Mouse (Mus musculus) midbrain, embryonic 12.5 days (tissue): Measurements from ENCODE around the gene Znrd1. TPM values are rescaled to one million over a fixed set of nuclear protein-coding genes. Genes with fewer than 3 reads are reported as not detected.

Experiments
- ATAC-seq: fragments of 200-750 bp; cut with Nextera tagmentation; 2 replicates; pipeline ENCODE4 v1.8.0; 2017; ENCODE audit warnings: low read depth, moderate TSS enrichment, moderate library complexity; ENCODE audit not compliant: low FRiP score
- H3K27ac ChIP-seq: fragments of 300-500 bp; sonication (generic); replicated peaks from 2 replicates; pipeline ENCODE4 v1.5.1; 2016; ENCODE audit warnings: mild to moderate bottlenecking
- H3K27me3 ChIP-seq: fragments of 300-500 bp; sonication (generic); 2 replicates; pipeline ENCODE4 v1.6.1; 2016; ENCODE audit warnings: mild to moderate bottlenecking
- H3K36me3 ChIP-seq: fragments of 300-500 bp; sonication (generic); 2 replicates; pipeline ENCODE4 v1.6.1; 2016
- H3K4me1 ChIP-seq: fragments of 300-500 bp; sonication (generic); 2 replicates; pipeline ENCODE4 v1.6.1; 2016
- H3K4me2 ChIP-seq: fragments of 300-500 bp; sonication (generic); replicated peaks from 2 replicates; pipeline ENCODE4 v1.6.1; 2016; ENCODE audit warnings: mild to moderate bottlenecking, moderate library complexity
- H3K4me3 ChIP-seq: fragments of 300-500 bp; sonication (generic); 2 replicates; pipeline ENCODE4 v1.5.1; 2016; ENCODE audit warnings: mild to moderate bottlenecking
- H3K9ac ChIP-seq: fragments of 300-500 bp; sonication (generic); replicated peaks from 2 replicates; pipeline ENCODE4 v1.6.1; 2016; ENCODE audit warnings: mild to moderate bottlenecking, moderate library complexity
- H3K9me3 ChIP-seq: fragments of 300-500 bp; sonication (generic); 2 replicates; pipeline ENCODE4 v1.6.1; 2016; ENCODE audit warnings: mild to moderate bottlenecking
- WGBS: fragments of 180-500 bp; shearing (Covaris S2); methylation state at CpG from one replicate; pipeline ENCODE4 v1.1.7; 2016; 5-methylcytosine and 5-hydroxymethylcytosine counted together
- polyA plus RNA-seq: library from polyadenylated mRNA; unstranded; fragments of >200 nt; fragmentation: Nextera tagmentation; extraction: Ambion mirVana; gene quantifications from 2 replicates; pipeline ENCODE4 v1.2.1, GENCODE M21; 2016

The Znrd1 gene
- polyA plus RNA-seq, 1 experiment from 2014 or later: 75.9 TPM

DNA sequence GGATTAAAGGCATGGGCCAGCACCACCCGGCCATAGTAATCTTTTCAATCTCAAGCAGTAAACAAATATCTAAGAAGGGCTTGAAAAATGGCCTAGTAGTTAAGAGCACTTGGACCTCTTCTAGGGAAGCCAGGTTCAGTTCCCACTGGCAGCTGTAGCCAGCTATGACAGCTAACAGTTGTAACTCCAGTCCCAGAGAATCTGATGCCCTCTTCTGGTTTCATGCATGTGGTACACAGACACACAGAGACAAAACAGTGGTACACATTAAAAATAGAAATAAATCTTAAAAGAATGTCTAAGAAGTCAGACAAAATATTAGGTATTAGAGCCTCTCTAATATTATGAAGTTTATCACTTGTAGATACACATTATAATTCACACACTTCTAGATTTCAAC, 2.8 kb upstream of the Znrd1 start:
- H3K36me3 ChIP-seq: no peaks in the 10 kb centered on the region
- H3K9me3 ChIP-seq: no peaks in the 10 kb centered on the region
- no peak overlapping the region for H3K4me3 ChIP-seq
- H3K4me2 ChIP-seq: no peak overlapping the region
- H3K4me1 ChIP-seq: peaks cover 17% of the 10 kb centered on the region
- H3K9ac ChIP-seq: no peak overlapping the region
- H3K27me3 ChIP-seq: no peaks in the 10 kb centered on the region
- no peak overlapping the region for H3K27ac ChIP-seq
- ATAC-seq: no peak
- 82% methylated on average over 1 of the region's 1 CpGs for WGBS

DNA sequence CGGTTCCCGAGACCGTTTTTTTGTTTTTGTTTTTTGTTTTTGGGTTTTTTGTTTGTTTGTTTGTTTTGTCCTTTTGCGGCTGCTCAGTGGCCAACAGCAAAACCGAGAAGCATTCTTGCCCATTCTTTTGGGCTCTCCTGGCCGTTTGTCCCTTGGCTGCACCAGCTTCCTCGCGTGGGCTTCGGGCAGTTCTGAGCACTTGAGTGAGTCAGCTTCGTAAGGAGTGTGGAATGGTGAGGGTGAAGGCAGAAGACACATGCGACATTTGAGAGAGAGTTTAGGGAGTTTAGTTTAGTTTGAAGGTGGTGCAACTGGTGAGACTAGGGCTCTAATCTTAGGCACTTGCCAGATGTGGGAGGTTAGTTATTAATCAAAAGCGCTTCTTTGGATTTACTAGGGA, 525 bp upstream of the Znrd1 start:
- Histone ChIP-seq H3K4me3 (peak overlapping the region; percentile 64), H3K27me3 (no peaks in the 10 kb centered on the region), H3K4me1 (peaks cover 17% of the 10 kb centered on the region), H3K4me2 (peak overlapping the region; percentile 79), H3K9ac (peak overlapping the region; percentile 78), H3K27ac (no peak overlapping the region), H3K36me3 (0 out of 2 replicates have a peak, but pooled peaks cover 7% of the 10 kb centered on the region), H3K9me3 (no peaks in the 10 kb centered on the region)
- WGBS: 10% methylated on average over 12 of the region's 12 CpGs
- peak; percentile 10; the same call in 1 of the 2 replicates for ATAC-seq

DNA sequence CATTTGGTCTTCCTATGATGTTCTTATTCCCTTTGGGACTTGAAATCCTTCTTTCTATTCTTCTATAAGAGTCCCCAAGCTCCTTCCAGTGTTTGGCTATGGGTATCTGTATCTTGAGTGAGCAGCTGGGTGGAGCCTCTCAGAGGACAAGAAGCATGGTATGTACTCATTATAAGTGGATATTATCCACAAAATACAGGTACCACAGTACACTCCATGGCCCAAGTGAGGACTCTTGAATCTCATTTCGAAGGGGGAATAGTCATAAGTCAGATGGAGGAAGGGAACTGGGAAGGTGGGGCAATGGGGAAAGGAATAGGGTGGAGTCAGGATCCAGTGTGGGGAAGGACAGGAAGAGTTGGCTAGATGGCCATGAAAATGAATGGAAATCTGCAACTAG, 5.3 kb downstream of the Znrd1 start:
- H3K9me3 ChIP-seq: no peaks in the 10 kb centered on the region
- H3K9ac ChIP-seq: no peak overlapping the region
- peaks cover 16% of the 10 kb centered on the region for H3K4me1 ChIP-seq
- WGBS: 100% methylated on average over 1 of the region's 1 CpGs
- no peak for ATAC-seq
- no peaks in the 10 kb centered on the region for H3K27me3 ChIP-seq
- H3K4me3 ChIP-seq: no peak overlapping the region
- H3K27ac ChIP-seq: no peak overlapping the region
- H3K36me3 ChIP-seq: peaks cover 19% of the 10 kb centered on the region
- no peak overlapping the region for H3K4me2 ChIP-seq

DNA sequence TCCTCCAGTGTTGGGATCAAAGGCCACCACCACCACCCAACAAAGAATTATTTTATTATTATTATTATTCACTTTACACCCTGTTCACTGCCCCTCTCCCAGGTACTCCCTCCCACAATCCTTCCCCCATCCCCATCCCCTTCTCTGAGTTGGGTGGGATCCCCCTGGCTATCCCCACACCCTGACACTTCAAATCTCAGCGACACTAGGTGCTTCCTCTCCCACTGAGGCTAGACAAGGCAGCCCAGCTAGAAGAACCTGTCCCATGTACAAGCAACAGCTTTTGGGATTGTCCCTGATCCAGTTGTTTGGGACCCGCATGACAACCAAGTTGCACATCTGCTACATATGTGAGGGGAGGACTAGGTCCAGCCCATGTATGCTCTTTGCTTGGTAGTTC, 5.7 kb downstream of the Znrd1 start:
- Histone ChIP-seq H3K27me3 (no peaks in the 10 kb centered on the region), H3K9me3 (no peaks in the 10 kb centered on the region), H3K27ac (no peak overlapping the region), H3K9ac (no peak overlapping the region), H3K36me3 (peaks cover 19% of the 10 kb centered on the region), H3K4me2 (no peak overlapping the region), H3K4me3 (no peak overlapping the region), H3K4me1 (peaks cover 17% of the 10 kb centered on the region)
- ATAC-seq: no peak
- 90% methylated on average over 2 of the region's 2 CpGs for WGBS

DNA sequence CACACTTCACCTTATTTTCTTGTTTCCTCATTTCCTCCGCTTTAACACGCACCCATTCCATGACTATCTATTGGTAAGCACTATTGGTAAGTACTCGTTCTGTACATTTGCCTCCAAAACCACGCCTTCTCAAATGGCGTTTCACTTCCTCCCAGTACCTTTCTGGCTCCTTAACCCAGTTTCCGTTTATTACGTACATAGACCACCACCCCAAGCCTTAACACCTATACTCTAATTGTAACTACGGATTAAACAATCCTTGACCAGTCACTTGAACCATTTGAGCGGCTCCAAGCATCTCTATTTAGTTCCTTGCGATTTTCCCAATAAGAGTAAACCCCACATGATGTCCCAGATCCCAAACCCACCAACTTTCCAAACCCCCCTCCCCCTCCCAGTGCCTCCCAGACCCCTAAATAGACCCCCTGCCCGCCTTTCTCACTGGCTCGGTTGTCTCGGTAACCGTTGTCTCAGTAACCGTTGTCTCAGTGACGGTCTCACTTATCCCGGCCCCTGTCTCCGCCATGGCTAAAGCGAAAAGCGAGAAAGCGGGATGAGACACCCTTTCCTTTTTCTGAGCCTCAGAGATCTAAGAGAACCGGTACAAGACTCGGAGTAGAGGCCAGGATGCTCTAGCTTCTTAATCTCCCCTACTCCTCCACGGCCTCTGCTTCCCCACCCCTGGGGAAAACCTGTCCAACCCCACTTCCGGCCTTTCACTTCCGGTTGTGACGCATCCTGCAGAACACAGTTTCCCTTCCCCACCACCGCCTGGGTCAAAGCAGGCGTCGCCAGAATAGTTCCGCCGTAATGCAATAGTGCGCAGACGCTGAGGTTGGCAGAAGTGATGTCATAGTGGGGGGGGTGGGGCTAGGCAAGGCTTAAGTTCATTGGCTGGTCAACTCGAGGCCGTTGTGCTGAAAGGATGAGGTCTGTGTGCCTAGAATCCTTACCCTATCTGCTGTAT, 7.1 kb downstream of the Znrd1 start, which contains the start of gene Ppp1r11:
Ppp1r11 (minus strand) TSS at position 761 of the 967 bp plus-strand sequence.
- Histone ChIP-seq H3K27ac (peak within 1 kb of the TSS; percentile 84), H3K36me3 (peaks cover 19% of the 10 kb centered on the region), H3K4me2 (peak within 1 kb of the TSS; percentile 63), H3K4me1 (peaks cover 15% of the 10 kb centered on the region), H3K9ac (peak within 1 kb of the TSS; percentile 67), H3K27me3 (peaks cover 3% of the 10 kb centered on the region; the same call in 1 of the 2 replicates), H3K4me3 (peak within 1 kb of the TSS; percentile 54), H3K9me3 (no peaks in the 10 kb centered on the region)
- WGBS: 2% methylated on average over 36 of the region's 36 CpGs
- peak; percentile 95 for ATAC-seq

GRCm38 (mm10) chr17:36949265-36949664, 9.1 kb downstream of the Znrd1 start:
- no peak for ATAC-seq
- WGBS: 87% methylated on average over 8 of the region's 8 CpGs
- no peak overlapping the region for H3K4me2 ChIP-seq
- peaks cover 12% of the 10 kb centered on the region for H3K36me3 ChIP-seq
- peaks cover 23% of the 10 kb centered on the region for H3K27me3 ChIP-seq
- no peaks in the 10 kb centered on the region for H3K9me3 ChIP-seq
- H3K27ac ChIP-seq: no peak overlapping the region
- H3K4me1 ChIP-seq: peaks cover 15% of the 10 kb centered on the region
- H3K4me3 ChIP-seq: no peak overlapping the region
- H3K9ac ChIP-seq: no peak overlapping the region

DNA sequence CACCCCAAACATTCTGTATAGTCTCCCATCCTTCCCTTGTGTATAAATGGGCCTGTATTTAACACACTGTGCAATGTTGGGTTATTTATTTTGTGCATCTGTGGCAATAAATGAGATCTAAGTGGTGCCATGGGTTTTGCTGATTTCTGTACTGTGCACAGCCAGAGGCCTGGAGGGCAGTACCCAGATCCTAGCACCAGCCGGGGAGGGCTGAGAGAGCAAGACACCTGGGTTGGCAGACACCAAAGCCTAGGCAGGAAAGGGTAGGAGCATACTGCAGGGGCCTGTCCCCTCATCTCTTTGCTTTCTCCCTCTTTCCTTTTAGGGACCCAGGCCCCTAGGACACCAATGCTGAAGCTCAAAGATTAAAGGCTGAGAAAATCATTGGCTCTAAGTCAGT, 10.1 kb downstream of the Znrd1 start:
- no peak overlapping the region for H3K9ac ChIP-seq
- ATAC-seq: no peak
- H3K4me2 ChIP-seq: no peak overlapping the region
- WGBS: 81% methylated on average over 1 of the region's 1 CpGs
- H3K36me3 ChIP-seq: peaks cover 12% of the 10 kb centered on the region
- no peak overlapping the region for H3K4me3 ChIP-seq
- peaks cover 17% of the 10 kb centered on the region for H3K4me1 ChIP-seq
- H3K9me3 ChIP-seq: no peaks in the 10 kb centered on the region
- H3K27ac ChIP-seq: no peak overlapping the region
- peaks cover 33% of the 10 kb centered on the region for H3K27me3 ChIP-seq

DNA sequence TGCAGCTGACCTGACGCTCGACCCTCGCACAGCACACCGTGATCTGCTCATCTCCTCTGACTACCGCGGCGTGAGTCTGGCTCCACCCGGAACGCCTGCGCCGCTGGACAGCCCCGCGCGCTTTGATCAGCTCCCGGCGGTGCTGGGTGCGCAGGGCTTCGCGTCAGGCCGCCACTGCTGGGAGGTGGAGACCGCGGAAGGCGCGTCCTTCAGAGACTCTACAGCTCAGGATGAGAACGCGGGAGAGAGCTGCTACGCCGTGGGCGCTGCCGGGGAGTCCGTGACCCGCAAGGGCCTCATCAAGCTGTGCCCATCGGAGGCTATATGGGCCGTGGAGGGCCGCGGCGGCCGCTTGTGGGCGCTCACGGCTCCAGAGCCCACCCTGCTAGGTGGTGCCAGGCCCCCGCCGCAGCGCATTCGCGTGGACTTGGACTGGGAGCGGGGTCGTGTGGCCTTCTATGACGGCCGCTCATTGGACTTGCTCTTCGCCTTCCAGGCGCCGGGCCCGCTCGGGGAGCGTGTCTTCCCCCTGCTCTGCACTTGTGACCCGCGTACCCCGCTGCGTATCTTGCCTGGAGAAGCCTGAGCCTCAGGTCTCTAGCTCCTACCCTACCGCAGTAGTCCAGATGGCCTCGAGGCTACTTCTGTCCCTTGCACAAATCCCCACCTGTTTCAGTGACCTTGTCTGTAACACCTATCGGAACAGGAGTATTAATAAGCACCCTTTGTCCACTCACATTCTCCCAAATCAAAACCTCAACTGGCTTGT, 11.1 kb downstream of the Znrd1 start:
- ATAC-seq: peak; percentile 41
- WGBS: 1% methylated on average over 62 of the region's 62 CpGs
- H3K9ac ChIP-seq: peak overlapping the region; percentile 81
- H3K4me3 ChIP-seq: peak overlapping the region; percentile 55
- H3K27me3 ChIP-seq: peaks cover 44% of the 10 kb centered on the region
- H3K4me1 ChIP-seq: peaks cover 24% of the 10 kb centered on the region
- H3K36me3 ChIP-seq: peaks cover 12% of the 10 kb centered on the region
- no peaks in the 10 kb centered on the region for H3K9me3 ChIP-seq
- H3K4me2 ChIP-seq: peak overlapping the region; percentile 94
- peak overlapping the region; percentile 56 for H3K27ac ChIP-seq

DNA sequence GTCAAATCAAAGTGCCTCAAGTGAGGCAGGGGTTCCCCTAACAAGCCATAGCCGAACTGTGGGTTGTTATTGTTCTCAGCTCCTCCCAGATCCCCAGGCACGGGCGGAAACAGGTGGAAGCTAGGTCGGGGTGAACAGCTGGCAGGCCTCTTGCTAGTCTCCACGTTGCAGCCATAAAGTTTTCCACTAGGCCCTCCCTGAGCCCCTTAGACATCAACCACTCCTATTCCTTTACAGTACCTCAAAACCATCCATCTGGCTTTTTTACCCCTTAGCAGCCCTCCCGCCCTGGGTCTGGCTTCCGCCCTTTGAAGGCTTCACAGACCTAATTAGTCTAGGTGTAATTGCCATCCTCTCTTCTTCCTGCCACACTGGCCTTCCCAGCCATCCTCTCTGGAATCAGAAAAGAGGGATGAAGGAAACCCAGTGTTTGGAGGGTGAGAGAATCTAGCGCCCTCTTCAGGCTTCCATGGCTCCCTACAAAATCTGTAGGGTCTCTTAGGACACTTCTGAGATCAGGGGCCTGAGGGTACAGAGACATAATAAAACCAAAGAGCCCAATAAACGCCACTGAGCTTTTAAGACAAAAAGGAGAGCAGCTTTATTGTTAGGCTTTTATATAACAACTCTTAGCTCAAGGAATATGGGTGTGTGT, 14.1 kb downstream of the Znrd1 start:
- Histone ChIP-seq H3K27ac (no peak overlapping the region), H3K36me3 (peaks cover 6% of the 10 kb centered on the region), H3K27me3 (peaks cover 61% of the 10 kb centered on the region), H3K4me1 (peaks cover 16% of the 10 kb centered on the region), H3K4me2 (no peak overlapping the region), H3K9ac (no peak overlapping the region), H3K9me3 (no peaks in the 10 kb centered on the region), H3K4me3 (no peak overlapping the region)
- WGBS: 28% methylated on average over 9 of the region's 9 CpGs
- no peak for ATAC-seq

GRCm38 (mm10) chr17:36943691-36944090, 14.7 kb downstream of the Znrd1 start:
- Histone ChIP-seq H3K4me2 (peak overlapping the region; percentile 55; the same call in 1 of the 2 replicates), H3K9me3 (no peaks in the 10 kb centered on the region), H3K27me3 (peaks cover 67% of the 10 kb centered on the region), H3K4me1 (peaks cover 16% of the 10 kb centered on the region), H3K27ac (no peak overlapping the region), H3K9ac (no peak overlapping the region), H3K36me3 (peaks cover under 1% of the 10 kb centered on the region), H3K4me3 (no peak overlapping the region)
- WGBS: 30% methylated on average over 5 of the region's 5 CpGs
- ATAC-seq: no peak

DNA sequence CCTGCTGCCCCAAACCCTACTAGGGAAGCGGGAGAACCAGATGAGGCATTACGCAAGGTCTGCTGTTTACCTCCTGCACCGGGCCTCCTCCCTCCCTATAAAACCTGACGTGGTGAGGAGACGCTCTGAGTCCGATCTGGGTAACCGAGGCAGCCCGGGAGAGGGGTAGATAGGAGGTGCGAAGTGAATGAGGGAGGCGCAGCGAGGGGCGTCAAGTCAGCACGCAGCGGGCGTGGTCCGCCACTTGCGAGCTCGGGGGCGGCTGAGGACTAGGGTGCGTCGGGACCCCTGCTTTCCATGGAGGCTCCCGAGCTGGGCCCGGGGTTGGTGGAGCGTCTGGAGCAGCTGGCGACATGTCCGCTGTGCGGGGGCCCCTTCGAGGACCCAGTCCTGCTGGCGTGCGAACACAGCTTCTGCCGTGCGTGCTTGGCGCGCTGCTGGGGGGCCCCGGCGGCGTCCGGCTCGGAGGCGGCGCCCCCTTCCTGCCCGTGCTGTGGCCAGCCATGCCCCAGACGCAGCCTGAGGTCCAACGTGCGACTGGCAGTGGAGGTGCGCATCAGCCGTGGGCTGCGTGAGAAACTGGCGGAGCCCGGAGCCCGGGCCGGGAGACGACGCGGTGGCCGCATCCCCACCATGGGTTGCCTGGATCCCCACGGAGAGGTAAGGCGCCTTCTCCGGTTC, 15.4 kb downstream of the Znrd1 start, which contains the start of gene Rnf39:
Rnf39 (plus strand) TSS at position 128 of the 681 bp plus-strand sequence.
- peaks cover 67% of the 10 kb centered on the region for H3K27me3 ChIP-seq
- peaks cover 16% of the 10 kb centered on the region for H3K4me1 ChIP-seq
- H3K27ac ChIP-seq: no peak within 1 kb of the TSS
- peak within 1 kb of the TSS; percentile 36 for H3K4me3 ChIP-seq
- H3K9me3 ChIP-seq: no peaks in the 10 kb centered on the region
- H3K36me3 ChIP-seq: no peaks in the 10 kb centered on the region
- 4% methylated on average over 56 of the region's 59 CpGs for WGBS
- H3K4me2 ChIP-seq: peak within 1 kb of the TSS; percentile 55
- peak within 1 kb of the TSS; percentile 34; the same call in 1 of the 2 replicates for H3K9ac ChIP-seq
- ATAC-seq: no peak
